Mouse (Mus musculus): ENCODE results near the gene Vmn2r51. TPM values are rescaled to one million over a fixed set of nuclear protein-coding genes. Genes with fewer than 3 reads are reported as not detected.
"Not testable (repeated sequence)": the region's sequence is repeated elsewhere in the genome, so short reads cannot be mapped to it uniquely, and the experiment has no call there.

The Vmn2r51 gene
- total RNA-seq (2021) = not detected
- long read RNA-seq, experiment 1 = 0 reads
- long read RNA-seq, experiment 2 = 0 reads

- intact Hi-C loops (cut with DNase I); H3K4me3 ChIP-seq; H3K27ac ChIP-seq; DNase-seq (ENCODE audit: extremely low spot score in 1 of 2, low spot score in 2 of 2): not testable (repeated sequence)
Measured at GRCm38 (mm10) chr7:10105641-10106040, at the start of gene Vmn2r51. Gene Vmn2r51 (minus strand): TSS chr7:10105741.

GRCm38 (mm10) chr7:10053196-10053595 is 52.3 kb downstream of the Vmn2r51 start, which contains the start of gene Vmn2r50:
Gene Vmn2r50 (minus strand): TSS chr7:10053296.
- H3K4me3 ChIP-seq; intact Hi-C loops (cut with DNase I); DNase-seq (ENCODE audit: extremely low spot score in 1 of 2, low spot score in 2 of 2); H3K27ac ChIP-seq: not testable (repeated sequence)

Other genes with a start within 250 kb of the Vmn2r51 start
- not detected for gene Vmn2r48, start 152.2 kb downstream of the Vmn2r51 start, total RNA-seq (2021)
- gene Vmn2r49, start 113.5 kb downstream of the Vmn2r51 start, total RNA-seq (2021) = not detected
- not detected for gene Vmn2r50, start 52.4 kb downstream of the Vmn2r51 start, total RNA-seq (2021)
- not detected for gene Vmn2r52, start 70.8 kb upstream of the Vmn2r51 start, total RNA-seq (2021)
- gene Vmn1r66, start 172.3 kb upstream of the Vmn2r51 start, total RNA-seq (2021) = not detected

All from left cerebral cortex, adult 2 months (tissue).